Mouse (Mus musculus): ENCODE data around the gene Pex7.
A peak's percentile ranks its signal among the peaks of the same experiment; 100 is the strongest.

Gene Pex7

DNA sequence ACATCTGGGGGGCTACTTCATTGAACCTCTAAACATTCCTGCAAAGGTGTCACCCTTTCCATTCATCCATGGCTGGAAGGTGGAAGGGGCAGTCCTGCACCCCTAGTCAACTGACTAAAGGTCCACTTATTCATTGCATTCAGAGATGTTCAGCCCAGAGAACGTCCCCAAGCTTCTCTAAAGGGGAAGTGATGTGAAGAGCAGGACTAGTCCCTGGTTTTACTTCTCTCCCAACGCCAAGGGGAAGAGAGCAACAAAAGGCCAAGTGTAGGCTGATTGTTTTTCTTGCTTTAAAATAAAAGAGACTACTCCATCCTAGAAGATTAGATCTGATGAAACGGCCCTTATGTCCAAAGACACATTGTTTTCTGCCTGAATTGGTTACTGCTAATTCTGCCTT, 27.1 kb downstream of the Pex7 start:
- DNase-seq (ENCODE audit: low read depth in 2 of 2, low spot score in 2 of 2): no peak

DNA sequence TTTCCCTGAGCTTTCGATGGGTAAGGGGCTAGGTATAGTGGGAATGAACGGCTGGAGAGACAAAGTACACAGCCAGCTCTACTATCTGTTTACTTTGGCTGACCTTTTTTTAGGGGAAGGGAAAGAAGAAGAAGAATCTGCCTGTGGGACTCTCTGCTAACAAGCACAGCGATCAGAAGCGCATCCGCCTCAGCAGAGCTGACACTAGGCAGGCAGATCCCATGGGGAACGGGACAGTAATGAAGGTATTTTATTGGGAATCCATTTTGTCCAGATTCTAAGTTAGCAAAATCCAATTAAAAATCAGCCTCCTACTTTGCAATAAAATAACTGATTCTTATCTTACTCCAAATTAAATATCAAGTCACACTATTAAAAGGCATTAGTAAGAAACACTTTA, 28.3 kb downstream of the Pex7 start:
- DNase-seq (ENCODE audit: low read depth in 2 of 2, low spot score in 2 of 2): no peak

DNA sequence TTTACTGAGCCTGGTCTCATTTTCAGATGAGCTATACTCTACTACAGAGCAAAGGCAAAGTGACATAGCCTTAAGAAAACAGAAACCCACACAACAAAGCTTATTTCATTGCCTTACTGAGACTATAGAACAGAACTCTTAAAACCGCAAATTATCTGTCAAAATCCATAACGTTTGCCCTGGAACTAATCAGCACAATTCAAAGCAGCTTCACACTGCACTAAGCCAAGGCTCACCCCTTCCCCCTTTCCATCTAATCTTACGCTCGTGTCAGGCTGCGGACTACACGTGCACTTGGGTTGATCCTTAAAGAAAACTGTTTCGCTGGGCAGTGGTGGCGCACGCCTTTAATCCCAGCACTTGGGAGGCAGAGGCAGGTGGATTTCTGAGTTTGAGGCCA, 29.8 kb downstream of the Pex7 start:
- DNase-seq (ENCODE audit: low read depth in 2 of 2, low spot score in 2 of 2): no peak

DNA sequence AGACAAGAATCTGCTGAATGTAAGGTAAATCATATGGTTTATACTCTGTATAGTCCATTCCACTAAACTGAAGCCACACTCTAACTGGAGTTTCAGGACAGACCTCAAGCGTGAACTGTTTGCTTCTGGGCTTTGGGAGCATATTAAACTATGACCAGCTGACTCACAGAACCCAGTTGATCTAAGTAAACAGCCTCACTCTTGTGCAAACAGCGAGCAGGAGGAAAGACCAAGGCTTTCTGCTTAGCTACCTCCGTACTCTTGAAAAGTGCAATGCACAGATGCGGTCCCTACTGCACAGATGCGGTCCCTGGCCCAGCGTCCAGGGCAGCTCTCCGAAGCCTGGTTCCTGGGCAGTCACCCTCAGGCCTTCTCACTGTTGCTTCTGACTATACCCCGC, 30.2 kb downstream of the Pex7 start:
- no peak for DNase-seq (ENCODE audit: low read depth in 2 of 2, low spot score in 2 of 2)

DNA sequence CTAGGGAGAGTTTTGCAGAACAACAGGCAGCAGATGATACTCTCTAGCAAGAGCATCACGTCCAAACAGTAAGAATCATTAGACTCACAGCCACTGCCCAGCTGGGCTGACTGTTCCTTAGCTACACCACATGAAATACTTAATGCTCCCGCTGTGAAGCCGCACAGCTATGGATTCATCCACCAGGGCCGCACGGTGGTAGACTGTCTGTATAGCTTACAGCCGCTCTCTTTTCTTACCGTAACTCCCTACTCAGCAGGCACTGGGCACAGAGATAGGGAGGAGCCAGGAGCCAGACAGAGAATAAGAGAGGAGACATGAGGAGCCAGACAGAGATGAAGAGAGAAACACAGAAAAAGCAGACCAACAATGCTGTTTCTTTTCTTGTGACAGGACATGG, 30.8 kb downstream of the Pex7 start:
- no peak for DNase-seq (ENCODE audit: low read depth in 2 of 2, low spot score in 2 of 2)

DNA sequence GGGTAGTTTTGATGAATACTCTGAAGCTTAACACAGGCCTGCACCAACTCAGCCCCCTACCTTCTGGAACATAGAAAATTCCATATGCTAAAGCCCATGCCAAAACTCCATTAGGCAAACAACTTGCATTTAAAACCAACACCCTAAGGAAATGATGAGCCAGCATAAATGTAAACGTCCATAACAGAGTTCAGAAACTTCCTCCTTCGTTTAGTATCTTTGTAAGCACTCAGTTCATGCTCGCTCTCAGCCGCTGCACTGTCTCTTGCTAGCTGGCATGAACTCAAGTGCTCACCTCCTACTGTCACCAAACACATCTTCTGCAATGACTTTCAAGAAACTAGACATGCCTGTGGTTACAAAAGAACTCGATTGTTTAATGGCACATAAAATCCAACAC, 32.1 kb downstream of the Pex7 start:
- DNase-seq (ENCODE audit: low read depth in 2 of 2, low spot score in 2 of 2): no peak

DNA sequence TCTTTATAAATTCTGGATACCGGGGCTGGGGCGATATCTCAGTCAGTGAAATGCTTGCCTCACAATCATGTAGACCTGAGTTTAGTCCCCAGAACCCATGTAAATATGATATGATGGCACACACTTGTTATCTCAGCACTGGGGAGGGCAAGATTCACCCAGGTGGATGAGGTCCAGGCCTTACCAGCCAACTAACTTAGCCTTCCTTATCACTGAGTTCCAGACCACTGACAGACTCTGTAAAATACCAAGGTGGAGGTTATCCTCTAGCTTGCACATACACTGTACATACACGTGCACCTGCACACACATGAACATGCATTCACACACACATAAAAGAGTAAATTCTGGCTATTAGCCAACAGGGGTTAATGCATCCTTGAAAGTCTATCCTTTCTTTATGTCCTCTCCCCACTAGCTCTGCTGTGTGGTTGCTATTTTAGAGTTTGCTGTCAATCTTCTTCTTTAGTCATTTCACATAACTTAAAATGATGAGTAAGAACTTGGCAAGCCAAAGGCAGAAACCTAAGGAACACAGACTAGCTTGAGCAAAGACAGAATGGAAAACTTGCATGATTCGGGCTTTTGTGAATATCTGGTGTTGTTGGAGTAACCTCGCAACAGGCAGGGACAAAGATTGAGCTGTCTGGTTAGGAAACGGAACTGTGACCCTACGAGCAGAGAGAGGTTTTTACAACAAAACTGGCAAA, 51.7 kb downstream of the Pex7 start:
- no peak for DNase-seq (ENCODE audit: low read depth in 2 of 2, low spot score in 2 of 2)

DNA sequence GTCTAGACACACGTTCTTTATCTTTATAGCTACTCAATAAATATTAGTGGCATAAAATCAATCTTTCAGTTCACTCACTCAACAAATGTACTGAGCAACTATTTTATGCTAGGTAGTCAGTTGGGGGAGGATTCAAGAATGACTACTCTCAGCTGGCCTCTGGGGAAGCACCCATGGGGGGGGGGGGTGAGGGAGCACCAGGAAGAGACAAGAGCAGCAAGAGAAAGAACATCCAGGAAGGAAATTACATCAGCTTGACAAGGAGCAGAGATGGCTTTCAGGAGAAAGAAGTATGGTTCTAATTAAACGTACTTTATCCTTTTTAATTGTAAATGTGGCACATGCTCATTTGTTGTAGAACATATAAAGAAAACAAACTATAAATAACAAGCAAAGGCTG, 53.9 kb downstream of the Pex7 start:
- DNase-seq (ENCODE audit: low read depth in 2 of 2, low spot score in 2 of 2): no peak

DNA sequence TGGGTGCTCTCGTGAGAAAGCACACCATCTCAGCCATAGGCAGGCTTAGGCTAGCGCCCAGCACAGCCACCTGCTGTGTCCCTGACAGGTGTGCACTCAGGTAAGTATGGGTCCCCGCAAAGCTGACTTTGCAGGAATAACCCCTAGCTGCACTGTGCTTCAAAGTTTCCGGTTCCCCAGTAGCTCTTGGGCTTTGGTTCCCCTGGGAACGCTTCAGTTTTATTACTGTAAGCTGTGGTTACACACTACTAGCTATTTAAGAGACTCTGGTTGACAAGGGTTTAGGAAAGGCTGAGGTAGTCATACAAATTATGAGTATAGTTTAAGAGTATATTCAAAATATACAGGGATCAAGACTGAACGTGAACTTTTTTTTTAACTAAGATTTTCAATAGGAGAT, 54.7 kb downstream of the Pex7 start:
- no peak for DNase-seq (ENCODE audit: low read depth in 2 of 2, low spot score in 2 of 2)

DNA sequence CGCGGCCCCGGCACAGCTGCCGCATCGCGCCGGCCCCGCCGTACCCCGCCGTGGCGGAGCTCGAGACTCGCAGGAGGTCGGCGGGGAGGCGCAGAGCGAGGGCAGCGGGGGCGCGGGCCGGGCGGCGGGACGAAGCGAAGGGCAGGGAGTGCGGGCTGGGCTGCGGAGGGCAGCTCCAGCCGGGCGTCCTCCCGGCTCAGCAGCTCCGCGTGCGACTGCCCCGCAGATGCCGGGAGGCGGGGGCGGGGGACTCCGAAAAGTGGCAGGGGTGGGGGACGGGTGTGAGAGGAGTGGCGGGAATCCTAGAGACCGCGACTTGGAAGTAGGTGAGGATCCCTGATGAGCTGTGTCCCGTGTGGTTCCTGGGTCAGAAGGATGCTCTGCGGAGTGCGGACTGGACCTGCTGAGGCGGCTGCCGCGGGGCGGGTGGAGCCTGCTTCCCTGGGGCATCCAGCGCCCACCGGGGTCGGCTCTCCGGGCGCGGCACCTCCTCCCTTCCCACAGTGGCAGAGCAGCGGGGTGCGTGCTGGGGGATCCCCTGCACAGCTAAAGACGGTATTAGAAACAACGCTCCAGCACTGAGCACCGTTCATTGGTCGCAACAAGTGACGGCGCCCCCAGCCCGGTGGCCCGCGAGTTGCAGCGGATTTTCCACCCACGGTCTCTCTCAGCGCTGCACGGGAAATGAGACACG, 56.3 kb downstream of the Pex7 start, which contains the start of gene Slc35d3:
Slc35d3 (minus strand) TSS at position 462 of the 694 bp plus-strand sequence.
- peak; percentile 23 to 45 for DNase-seq (ENCODE audit: low read depth in 2 of 2, low spot score in 2 of 2)

DNA sequence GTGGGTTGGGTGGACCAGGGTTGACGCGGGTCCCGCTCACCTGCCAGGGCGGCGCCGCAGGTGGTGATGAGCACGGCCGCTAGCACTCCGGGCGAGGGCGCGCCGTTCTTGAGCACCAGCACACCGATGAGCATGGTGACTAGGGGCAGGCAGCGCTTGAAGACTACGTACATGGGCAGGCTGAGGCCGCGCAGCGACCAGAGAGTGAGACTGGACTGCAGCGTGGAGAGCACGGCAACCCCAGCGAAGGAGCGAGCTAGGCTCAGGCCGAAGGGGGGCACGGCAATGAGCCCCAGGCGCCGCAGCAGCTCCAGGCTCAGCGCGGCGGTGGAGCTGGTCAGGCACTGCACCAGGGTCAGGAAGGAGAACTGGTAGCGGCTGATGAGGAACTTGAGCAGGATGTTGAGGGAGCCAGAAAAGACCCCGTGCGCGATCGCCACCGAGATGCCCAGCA, 56.9 kb downstream of the Pex7 start:
- peak in 1 of 2 experiments; percentile 20 for DNase-seq (ENCODE audit: low read depth in 2 of 2, low spot score in 2 of 2)

DNA sequence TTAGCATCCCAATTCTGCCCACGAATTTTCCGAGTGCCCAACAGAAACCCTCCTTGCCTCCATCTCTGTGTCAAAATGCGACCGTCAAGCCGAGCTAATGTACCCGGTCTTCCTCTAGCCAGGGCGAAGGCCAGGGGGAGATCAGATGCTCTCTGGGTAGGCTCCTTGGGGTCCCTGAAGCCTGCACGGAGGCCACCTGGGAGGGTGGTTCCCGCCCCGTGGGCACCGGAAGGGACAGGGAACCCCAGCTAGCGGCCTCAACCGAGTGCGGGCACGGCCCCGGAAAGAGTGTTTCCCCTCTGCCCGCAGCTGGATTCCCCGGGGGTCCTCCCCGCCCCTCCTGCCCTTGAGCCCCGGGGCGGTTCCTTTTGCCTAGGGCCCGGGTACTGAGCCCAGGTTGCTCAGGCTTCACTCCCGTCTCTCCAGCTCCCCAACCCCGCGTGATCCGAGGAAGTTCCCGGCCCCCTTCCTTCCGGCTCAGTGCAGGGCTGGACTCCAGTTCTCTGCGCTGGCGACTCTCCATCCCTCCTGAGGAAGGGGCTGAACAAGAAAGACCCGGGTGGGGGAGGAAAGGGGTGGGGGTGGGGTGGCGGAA, 57.6 kb downstream of the Pex7 start:
- DNase-seq (ENCODE audit: low read depth in 2 of 2, low spot score in 2 of 2): peak in 1 of 2 experiments; percentile 6

DNA sequence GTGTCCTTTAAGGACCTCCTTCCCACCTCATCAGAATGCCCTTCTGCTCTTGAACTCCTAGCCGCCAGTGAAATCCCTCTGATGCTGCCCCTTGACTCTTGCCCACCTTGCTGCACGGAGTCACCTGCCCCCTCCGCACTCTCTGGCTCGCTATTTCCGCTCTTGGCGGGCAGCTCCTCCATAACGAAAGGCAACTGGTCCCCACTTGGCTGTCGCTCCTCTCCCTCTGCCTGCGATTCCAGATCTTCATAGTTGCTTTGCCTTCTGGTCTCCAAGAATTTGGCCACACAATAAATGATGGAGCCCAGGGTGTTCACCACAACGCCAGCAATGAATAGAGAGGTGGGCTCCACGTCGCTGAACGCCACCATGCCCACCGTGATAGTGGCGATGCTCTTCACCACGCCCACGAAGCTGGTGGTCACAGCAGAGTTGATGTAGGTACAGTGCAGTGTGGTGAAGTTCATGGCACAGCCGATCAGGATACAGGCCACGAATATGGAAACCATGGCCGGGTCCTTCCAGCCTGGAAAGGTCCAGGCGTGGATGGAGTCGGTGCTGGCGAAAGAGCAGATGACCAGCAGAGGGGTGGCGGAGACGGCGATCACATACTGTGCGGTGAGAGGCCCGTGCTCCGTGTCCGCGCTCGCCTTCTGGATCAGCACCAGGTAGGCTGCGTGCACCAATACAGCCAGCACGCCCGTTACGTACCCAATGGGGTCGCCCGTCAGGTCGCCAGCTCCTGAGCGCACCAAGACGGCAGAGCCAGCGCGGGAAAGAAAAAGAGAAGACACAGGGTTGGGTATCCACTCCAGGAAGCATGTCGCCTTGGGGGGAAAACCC, 58.3 kb downstream of the Pex7 start:
- no peak for DNase-seq (ENCODE audit: low read depth in 2 of 2, low spot score in 2 of 2)

DNA sequence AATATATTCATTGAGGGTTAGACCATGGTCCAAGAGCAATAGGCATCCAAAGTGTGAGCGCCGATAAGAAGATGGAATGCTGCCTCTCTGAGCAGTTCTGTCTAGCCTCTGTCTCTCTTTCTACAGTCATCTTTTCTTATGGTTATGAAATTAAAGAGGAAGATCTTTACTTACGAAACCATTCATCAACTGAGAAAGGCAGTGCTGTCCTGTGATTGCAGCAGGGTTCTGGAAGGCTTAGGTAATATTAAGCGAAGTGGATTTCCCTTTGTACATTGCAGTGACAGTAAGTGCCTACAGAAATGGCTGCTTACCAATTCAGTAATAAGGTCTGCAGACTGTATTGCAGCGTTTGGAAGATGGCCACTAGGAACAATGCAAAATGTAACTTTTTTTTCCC, 67.7 kb downstream of the Pex7 start:
- DNase-seq (ENCODE audit: low read depth in 2 of 2, low spot score in 2 of 2): no peak

DNA sequence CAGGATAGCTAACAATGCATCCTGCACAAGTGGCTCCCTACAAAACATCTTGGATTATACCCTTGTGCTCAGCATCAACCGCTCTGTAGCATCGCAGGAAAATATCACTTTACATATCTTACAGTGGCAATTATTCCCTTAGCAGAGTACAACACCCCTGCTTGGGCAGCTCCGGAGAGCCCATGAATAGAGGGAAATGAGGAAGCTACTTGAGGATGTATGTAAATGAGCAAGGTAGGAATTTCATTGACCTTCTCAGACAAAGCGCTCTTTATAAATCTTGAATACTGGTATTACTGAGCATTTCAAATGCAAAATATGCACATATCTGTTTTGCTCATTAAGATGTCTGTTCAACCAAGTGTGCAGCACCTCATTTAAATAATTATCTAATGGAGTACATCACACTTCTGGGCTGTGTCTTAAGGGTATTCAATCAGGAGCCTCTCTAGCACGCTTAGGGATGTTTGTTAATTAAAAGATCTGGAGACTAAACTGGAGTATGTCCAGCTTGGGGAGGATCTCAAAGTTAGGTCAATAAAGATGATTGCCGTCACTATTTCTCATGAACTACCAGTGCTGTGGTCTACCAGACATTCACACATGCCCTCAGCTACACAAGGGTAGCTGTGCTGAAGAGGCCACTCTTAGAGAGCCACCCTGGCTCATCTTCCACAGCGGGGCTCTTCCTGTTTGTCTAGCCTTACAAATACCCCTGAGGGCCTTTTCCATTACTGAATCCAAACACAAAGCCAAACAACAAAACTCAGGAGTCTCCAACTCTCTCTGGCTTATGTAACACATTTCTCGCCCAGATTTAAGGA, 71.4 kb downstream of the Pex7 start:
- DNase-seq (ENCODE audit: low read depth in 2 of 2, low spot score in 2 of 2): no peak

DNA sequence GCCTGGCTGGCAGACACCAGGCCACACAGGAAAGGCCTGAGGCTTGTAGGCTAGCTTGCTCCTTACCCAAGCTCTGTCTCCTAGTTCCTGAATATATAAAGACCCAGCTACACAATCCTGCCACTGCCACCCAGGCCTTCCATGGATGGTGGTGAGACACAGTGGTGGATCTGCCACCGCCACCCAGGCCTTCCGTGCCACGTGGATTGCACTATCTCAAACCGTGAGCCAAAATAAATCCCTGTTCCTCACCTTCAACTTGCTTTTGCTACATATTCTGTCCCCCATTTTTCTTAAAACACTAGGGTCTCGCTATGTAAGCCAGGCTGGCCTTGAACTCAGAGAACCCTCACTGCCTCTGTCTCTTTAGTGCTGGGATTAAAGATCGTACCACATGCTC, 73.3 kb downstream of the Pex7 start:
- DNase-seq (ENCODE audit: low read depth in 2 of 2, low spot score in 2 of 2): no peak

DNA sequence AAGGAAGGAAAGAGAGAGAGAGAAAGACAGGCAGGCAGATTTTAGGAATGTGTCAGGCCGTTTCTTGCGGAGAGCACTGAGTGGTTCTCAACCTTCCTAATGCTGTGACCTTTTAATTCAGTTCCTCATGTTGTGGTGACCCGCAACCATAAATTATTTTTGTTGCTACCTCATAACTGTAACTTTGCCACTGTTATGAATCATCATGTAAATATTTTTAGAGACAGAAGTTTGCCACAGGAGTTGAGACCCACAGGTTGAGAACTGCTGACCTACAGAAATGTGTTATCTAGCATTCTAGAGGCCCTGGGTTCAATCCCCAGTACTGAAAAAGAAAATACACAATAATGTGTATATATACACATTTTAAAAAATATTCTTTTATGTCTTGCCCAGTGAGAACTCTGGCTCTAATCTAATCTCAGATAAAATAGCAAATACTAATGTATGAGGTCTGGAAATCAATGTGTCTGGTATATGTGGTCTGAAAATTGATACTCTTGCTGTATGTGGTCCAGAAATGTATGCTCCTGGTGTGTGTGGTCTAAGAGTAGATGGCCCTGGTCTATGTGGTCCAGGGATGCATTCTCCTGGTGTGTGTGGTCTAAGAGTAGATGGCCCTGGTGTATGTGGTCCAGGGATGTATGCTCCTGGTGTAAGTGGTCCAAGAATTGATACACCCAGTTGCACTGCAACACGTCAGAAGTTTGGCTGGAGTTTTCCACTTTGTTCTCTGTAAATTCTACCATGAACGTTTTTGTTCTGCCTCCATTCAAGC, 76.2 kb downstream of the Pex7 start:
- DNase-seq (ENCODE audit: low read depth in 2 of 2, low spot score in 2 of 2): no peak

DNA sequence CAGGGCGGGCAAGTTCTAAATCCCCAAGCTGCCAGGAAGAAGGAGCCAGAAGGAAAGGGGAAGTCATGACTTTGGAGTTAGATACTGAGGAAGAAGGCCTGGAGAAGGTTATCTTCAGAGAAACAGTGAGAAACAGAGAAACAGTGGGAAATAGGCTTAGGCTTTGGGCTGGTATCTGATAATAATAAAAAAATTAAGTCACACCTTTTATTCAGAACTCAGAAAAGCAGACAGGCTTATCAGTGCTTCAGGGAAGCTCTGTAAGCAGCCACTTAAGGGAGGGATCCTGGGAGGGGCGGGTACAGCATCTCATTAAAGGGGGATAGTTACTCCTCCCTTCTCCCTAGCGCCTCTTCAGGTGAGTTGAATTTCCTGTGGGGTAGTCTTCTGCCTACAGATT, 86.5 kb downstream of the Pex7 start:
- no peak for DNase-seq (ENCODE audit: low read depth in 2 of 2, low spot score in 2 of 2)

DNA sequence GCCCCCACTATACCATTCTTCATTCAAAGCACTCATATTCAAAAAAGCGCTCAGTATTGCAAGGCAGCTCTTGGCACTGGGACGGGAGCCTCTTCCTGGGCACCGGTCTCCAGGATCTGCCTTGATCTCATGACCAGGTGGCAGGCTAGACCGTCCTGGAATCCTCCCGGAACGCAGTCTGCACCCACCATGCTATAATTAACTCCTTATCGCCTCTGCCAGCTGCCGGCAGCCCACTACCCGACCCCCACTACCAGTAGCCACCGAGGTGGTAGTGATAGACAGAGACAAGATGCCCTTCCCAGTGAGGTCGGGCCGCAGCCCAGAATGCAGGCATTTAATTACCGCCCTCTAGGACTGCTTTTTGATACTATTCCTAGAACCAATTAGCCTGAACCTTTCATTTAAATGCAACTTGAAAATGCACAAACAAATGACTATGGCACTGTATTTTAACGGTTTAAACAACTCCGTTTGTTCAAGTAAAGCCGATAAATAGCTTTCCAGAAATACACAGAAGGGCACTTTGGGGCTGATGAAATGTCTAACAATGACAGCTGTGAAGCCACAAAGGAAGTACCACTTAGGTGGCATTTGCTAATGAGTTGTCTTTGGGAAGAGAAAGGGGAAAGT, 88.7 kb downstream of the Pex7 start:
- no peak for DNase-seq (ENCODE audit: low read depth in 2 of 2, low spot score in 2 of 2)
